Mouse (Mus musculus): ENCODE results near the gene Notch4. TPM values are rescaled to one million over a fixed set of nuclear protein-coding genes. Genes with fewer than 3 reads are reported as not detected.

Notch4 gene
- polyA plus RNA-seq, 1 experiment, result 16.7 TPM

GRCm38 (mm10) chr17:34588767-34589166 lies 24.7 kb downstream of the Notch4 start:
- Histone ChIP-seq H3K27ac (ENCODE audit: insufficient read depth, low read depth, low read length) (no peak overlapping the region), H3K4me1 (ENCODE audit: control insufficient read depth, insufficient read depth, insufficient read length, low read length) (peaks cover 18% of the 10 kb centered on the region), H3K36me3 (ENCODE audit: control insufficient read depth, insufficient read depth, low read length) (no peaks in the 10 kb centered on the region), H3K27me3 (ENCODE audit: control insufficient read depth, insufficient read depth, low read length) (no peaks in the 10 kb centered on the region), H3K4me3 (ENCODE audit: low read depth, low read length) (no peak overlapping the region)
- WGBS, result 74% methylated on average over 3 of the region's 3 CpGs
- TF ChIP-seq POLR2A (IDR thresholded peaks at IDR 0.05; ENCODE audit: low read depth, low read length), result no peak
- TF ChIP-seq CTCF (IDR thresholded peaks at IDR 0.05; ENCODE audit: extremely low read depth, insufficient read length, insufficient replicate concordance, low read depth, low read length), result no peak

GRCm38 (mm10) chr17:34589206-34589605 lies 25.1 kb downstream of the Notch4 start:
- Histone ChIP-seq H3K4me1 (ENCODE audit: control insufficient read depth, insufficient read depth, insufficient read length, low read length) (peaks cover 22% of the 10 kb centered on the region), H3K27ac (ENCODE audit: insufficient read depth, low read depth, low read length) (peak overlapping the region; percentile 68), H3K27me3 (ENCODE audit: control insufficient read depth, insufficient read depth, low read length) (no peaks in the 10 kb centered on the region), H3K36me3 (ENCODE audit: control insufficient read depth, insufficient read depth, low read length) (0 out of 2 replicates have a peak, but pooled peaks cover 2% of the 10 kb centered on the region), H3K4me3 (ENCODE audit: low read depth, low read length) (peak overlapping the region; percentile 62)
- WGBS, result 62% methylated on average over 7 of the region's 7 CpGs
- TF ChIP-seq POLR2A (IDR thresholded peaks at IDR 0.05; ENCODE audit: low read depth, low read length), result no peak
- no peak for TF ChIP-seq CTCF (IDR thresholded peaks at IDR 0.05; ENCODE audit: extremely low read depth, insufficient read length, insufficient replicate concordance, low read depth, low read length)

- peak within 1 kb of the TSS; percentile 62 for H3K4me3 ChIP-seq (ENCODE audit: low read depth, low read length)
- 29% methylated on average over 7 of the region's 7 CpGs for WGBS
- peak within 1 kb of the TSS; percentile 81 for H3K27ac ChIP-seq (ENCODE audit: insufficient read depth, low read depth, low read length)
- peaks cover 7% of the 10 kb centered on the region for H3K36me3 ChIP-seq (ENCODE audit: control insufficient read depth, insufficient read depth, low read length)
- no peaks in the 10 kb centered on the region for H3K27me3 ChIP-seq (ENCODE audit: control insufficient read depth, insufficient read depth, low read length)
- H3K4me1 ChIP-seq (ENCODE audit: control insufficient read depth, insufficient read depth, insufficient read length, low read length), result peaks cover 22% of the 10 kb centered on the region
- peak; percentile 13; the same call in 1 of the 2 replicates for TF ChIP-seq POLR2A (IDR thresholded peaks at IDR 0.05; ENCODE audit: low read depth, low read length)
- TF ChIP-seq CTCF (IDR thresholded peaks at IDR 0.05; ENCODE audit: extremely low read depth, insufficient read length, insufficient replicate concordance, low read depth, low read length), result no peak
Measured at GRCm38 (mm10) chr17:34589681-34590101, 25.6 kb downstream of the Notch4 start, which contains the start of gene Gpsm3. Gene Gpsm3 (plus strand): TSS chr17:34589806.

DNA sequence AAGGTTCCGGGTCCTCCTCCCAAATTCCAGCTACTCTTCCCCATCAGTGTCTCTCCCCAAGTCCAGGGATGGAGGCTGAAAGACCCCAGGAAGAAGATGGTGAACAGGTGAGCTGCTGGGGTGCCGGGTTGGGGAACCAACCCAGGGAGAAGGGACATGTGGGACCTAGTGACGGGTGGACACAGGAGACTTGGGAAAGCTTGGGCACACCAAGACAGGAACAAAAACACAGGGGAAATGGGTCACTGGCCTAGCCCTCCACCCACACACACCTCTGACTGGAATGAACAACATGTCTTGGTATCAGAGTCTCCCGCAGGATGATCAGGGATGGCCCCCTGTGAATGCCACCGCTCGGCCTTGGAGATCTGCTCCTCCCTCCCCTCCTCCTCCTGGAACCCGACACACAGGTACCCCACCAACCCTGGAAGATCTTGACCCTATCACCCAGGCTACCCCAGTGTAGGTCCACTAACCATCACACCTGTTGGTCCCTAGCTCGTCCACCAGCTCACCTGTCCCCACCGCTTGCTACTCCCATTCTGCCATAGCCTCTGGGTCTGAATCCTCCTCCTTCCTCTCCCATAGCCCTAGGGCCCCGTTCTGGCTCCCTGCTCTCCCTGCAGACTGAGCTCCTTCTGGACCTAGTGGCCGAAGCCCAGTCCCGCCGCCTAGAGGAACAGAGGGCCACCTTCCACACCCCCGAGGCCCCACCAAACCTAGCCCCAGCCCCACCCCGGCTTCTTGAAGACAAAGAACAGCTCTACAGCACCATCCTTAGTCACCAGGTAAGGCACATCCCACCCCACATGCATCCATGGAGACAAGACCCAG lies 26.3 kb downstream of the Notch4 start:
- H3K27ac ChIP-seq (ENCODE audit: insufficient read depth, low read depth, low read length), result peak overlapping the region; percentile 80
- H3K36me3 ChIP-seq (ENCODE audit: control insufficient read depth, insufficient read depth, low read length), result peaks cover 12% of the 10 kb centered on the region
- WGBS, result 73% methylated on average over 15 of the region's 15 CpGs
- H3K4me3 ChIP-seq (ENCODE audit: low read depth, low read length), result peak overlapping the region; percentile 62
- peaks cover 22% of the 10 kb centered on the region for H3K4me1 ChIP-seq (ENCODE audit: control insufficient read depth, insufficient read depth, insufficient read length, low read length)
- H3K27me3 ChIP-seq (ENCODE audit: control insufficient read depth, insufficient read depth, low read length), result no peaks in the 10 kb centered on the region
- TF ChIP-seq POLR2A (IDR thresholded peaks at IDR 0.05; ENCODE audit: low read depth, low read length) (no peak), CTCF (IDR thresholded peaks at IDR 0.05; ENCODE audit: extremely low read depth, insufficient read length, insufficient replicate concordance, low read depth, low read length) (no peak)

GRCm38 (mm10) chr17:34591029-34591993 lies 27.2 kb downstream of the Notch4 start, which contains the start of gene Pbx2:
Gene Pbx2 (plus strand): TSS chr17:34591266.
- peaks cover 22% of the 10 kb centered on the region for H3K4me1 ChIP-seq (ENCODE audit: control insufficient read depth, insufficient read depth, insufficient read length, low read length)
- TF ChIP-seq POLR2A (IDR thresholded peaks at IDR 0.05; ENCODE audit: low read depth, low read length) (no peak; the same call in 1 of the 2 replicates), CTCF (IDR thresholded peaks at IDR 0.05; ENCODE audit: extremely low read depth, insufficient read length, insufficient replicate concordance, low read depth, low read length) (no peak)
- peak within 1 kb of the TSS; percentile 80 for H3K27ac ChIP-seq (ENCODE audit: insufficient read depth, low read depth, low read length)
- WGBS, result 13% methylated on average over 21 of the region's 21 CpGs
- no peaks in the 10 kb centered on the region for H3K27me3 ChIP-seq (ENCODE audit: control insufficient read depth, insufficient read depth, low read length)
- peak within 1 kb of the TSS; percentile 96 for H3K4me3 ChIP-seq (ENCODE audit: low read depth, low read length)
- peaks cover 20% of the 10 kb centered on the region for H3K36me3 ChIP-seq (ENCODE audit: control insufficient read depth, insufficient read depth, low read length)

DNA sequence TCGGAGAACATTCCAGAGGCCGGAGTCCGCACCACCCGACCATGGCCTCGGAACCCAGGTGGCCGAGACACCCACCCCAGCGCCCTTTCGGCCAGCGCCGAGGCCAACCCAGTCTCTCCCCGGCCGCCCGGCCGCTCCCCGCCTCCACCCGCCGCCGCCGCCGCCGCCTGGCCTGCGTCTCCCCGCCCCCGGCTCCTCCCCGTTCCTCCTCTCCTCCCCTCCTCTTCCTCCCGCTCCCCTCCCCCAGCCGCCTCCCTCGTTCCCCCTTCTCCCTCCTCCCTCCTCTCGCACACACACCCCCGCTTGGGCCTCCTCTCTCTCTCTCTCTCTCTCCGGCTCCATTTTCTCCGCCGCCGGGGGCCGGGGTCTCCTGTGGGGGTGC lies 27.9 kb downstream of the Notch4 start:
- Histone ChIP-seq H3K36me3 (ENCODE audit: control insufficient read depth, insufficient read depth, low read length) (peaks cover 20% of the 10 kb centered on the region), H3K27ac (ENCODE audit: insufficient read depth, low read depth, low read length) (peak overlapping the region; percentile 48), H3K27me3 (ENCODE audit: control insufficient read depth, insufficient read depth, low read length) (no peaks in the 10 kb centered on the region), H3K4me1 (ENCODE audit: control insufficient read depth, insufficient read depth, insufficient read length, low read length) (peaks cover 18% of the 10 kb centered on the region), H3K4me3 (ENCODE audit: low read depth, low read length) (peak overlapping the region; percentile 96)
- TF ChIP-seq POLR2A (IDR thresholded peaks at IDR 0.05; ENCODE audit: low read depth, low read length) (peak; percentile 77; the same call in 1 of the 2 replicates), CTCF (IDR thresholded peaks at IDR 0.05; ENCODE audit: extremely low read depth, insufficient read length, insufficient replicate concordance, low read depth, low read length) (no peak)
- 2% methylated on average over 28 of the region's 35 CpGs for WGBS

All from small intestine, adult 2 months (tissue).